Mouse (Mus musculus) heart, postnatal 14 days (tissue): ENCODE data around the gene Ctnnb1. TPM values are rescaled to one million over a fixed set of nuclear protein-coding genes. Genes with fewer than 3 reads are reported as not detected.
A peak's percentile ranks its signal among the peaks of the same experiment; 100 is the strongest.
"Not testable (repeated sequence)": the region's sequence is repeated elsewhere in the genome, so short reads cannot be mapped to it uniquely, and the experiment has no call there.

ENCODE experiments used
- DNase-seq, 2 experiments: peaks; one replicate each; pipeline ENCODE4 v3.0.0; 2021 to 2022
- intact Hi-C: fragments of 180-260 bp; cut with DNase I; formaldehyde crosslinking; loops from one replicate; pipeline ENCODE4 v1.15.1; 2025
- long read RNA-seq, 2 experiments: library from polyadenylated mRNA; stranded (forward); transcript quantifications; one replicate each; pipeline ENCODE4 v2.0.0; 2021
- total RNA-seq, 2 experiments: library from RNA; stranded (reverse); gene quantifications; 2 replicates each; pipeline ENCODE4 v1.2.3; 2021

Gene Ctnnb1
- total RNA-seq, result 100 to 1,000 TPM; 541 to 546 TPM
- long read RNA-seq, experiment 1, transcript Ctnnb1-215 (1 exons, 1,292 nt), result minor isoform, 12 of 98 reads
- long read RNA-seq, experiment 1, transcript Ctnnb1-201 (15 exons, 3,623 nt), result major isoform, 48 of 98 reads
- long read RNA-seq, experiment 1, partial matches to known transcripts, result 31 of 98 reads
- long read RNA-seq, experiment 1, other reads (novel, unspliced or antisense), result 7 of 98 reads
- long read RNA-seq, experiment 2, transcript Ctnnb1-201 (15 exons, 3,623 nt), result major isoform, 36 of 83 reads
- long read RNA-seq, experiment 2, transcript Ctnnb1-215 (1 exons, 1,292 nt), result minor isoform, 8 of 83 reads
- long read RNA-seq, experiment 2, partial matches to known transcripts, result 35 of 83 reads
- long read RNA-seq, experiment 2, other reads (novel, unspliced or antisense), result 4 of 83 reads

DNA sequence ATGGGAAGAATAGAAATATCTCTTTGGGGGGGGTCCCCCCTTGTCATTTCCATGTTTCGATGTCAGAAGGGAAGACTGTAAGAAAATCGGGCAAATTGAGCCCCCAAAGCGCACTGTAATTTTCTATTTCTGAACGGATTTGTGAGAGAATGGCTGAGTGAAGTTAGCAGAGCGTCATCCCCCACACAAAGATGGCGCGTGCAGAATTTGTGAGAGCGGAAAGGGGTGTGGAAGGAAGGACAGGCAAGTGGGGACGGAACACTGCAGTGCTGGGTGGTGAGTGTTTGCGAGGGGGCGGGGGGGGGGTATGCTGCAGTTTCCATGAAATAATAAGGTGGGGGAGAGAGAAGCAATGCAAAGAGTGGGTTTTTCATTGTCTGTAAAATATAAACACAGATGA is at the start of gene Ctnnb1:
Ctnnb1 (plus strand) TSS at position 136 of the 400 bp plus-strand sequence.
- intact Hi-C loops, result no loop called here
- no peak for DNase-seq

DNA sequence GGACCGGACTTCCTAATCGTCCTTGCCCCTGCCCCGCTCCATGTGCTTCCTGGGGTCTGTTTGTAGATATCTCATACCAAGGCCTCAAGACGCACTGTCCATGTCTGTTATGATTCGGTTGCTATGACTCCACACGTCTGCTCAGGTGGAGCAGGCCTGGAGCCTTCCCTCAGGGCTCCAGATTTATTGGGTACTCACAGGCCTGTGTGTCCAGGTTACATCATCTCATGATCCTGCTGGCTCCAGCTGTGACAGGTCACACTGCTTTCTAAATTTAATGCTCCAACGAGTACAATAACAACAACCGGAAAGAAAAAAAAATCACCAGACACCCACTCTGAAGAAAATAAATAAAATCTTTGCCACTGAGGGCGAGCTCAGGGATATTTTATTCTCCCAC is 48.7 kb upstream of the Ctnnb1 start:
- no peak for DNase-seq
- intact Hi-C loops, result no loop called here

DNA sequence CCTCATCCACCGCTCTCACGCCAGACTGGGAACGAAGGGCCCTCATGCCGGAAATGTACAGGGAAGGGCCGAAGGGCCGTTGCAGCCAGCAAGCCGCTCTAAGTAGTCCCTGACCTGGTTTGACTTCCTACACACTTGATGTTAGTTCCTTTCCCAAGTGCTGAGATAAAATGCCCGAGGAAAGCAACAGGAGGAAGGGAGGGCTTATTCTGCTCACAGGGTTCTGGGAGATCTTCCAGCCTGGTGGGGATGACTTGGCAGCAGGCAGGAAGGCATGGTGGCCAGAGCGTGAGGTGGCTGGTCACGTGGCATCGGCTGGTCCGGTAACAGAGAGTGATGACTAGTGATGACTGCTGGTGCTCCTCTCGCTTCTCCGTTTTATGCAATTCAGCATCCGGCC is 47.9 kb upstream of the Ctnnb1 start:
- peak; percentile 54 to 59 for DNase-seq
- intact Hi-C loops, result no loop called here

DNA sequence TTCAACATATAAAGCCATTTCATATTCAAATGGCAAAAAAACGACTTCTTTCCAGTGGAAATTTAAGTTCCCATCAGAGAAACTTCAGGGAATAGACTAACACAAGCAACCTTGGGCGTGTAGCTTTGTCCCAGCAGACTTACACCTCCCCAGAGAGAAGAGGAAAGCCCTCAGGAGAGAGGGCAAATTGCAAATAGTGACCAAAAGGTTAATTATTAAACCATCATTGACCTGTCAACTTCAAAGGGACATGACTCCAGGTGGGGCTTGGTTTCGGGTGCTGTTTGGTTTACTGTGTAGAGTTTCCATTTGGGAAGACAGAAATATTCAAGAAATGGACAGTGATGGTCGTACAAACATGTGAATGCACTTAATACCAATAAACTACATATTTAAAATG is 47.2 kb upstream of the Ctnnb1 start:
- intact Hi-C loops, result no loop called here
- DNase-seq, result no peak

DNA sequence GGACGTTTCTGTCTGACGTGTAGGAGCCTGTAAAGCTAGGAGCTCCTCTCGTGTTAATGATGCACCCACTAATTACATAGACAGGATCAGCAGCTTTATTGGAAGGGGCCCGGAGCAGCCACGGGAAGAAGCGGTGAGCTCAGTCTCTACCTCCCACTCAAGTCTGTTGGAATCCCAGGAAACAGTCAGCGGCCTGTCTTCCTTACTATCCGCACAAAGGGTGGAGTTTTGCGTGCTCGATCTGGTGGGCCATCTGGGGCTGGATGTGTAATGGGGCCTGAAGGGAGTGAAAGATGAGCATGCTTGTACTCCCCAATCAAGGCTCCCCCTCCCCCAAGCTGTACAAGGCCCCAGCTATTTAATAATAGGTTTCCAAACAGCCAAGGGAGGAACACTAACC is 44.3 kb upstream of the Ctnnb1 start:
- DNase-seq, result no peak
- intact Hi-C loops, result no loop called here

DNA sequence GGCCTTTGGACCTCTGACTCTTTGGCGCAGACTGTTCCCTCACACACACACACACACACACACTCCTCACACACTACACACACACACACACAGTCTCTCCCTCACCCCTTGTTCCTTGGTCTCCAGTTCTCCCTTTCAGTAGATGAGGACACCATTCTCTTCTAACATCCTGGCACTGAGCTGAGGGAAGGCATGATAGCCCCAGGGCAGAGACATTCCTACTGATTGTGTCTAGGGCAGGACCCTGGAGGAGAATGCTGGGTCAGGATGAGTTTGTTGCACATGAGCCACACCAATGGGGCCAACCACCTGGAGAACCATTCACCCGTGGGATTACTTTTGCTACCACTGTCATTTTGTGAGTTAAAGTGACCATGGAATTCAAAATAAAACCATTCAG is 41.4 kb upstream of the Ctnnb1 start:
- intact Hi-C loops, result no loop called here
- DNase-seq, result no peak

DNA sequence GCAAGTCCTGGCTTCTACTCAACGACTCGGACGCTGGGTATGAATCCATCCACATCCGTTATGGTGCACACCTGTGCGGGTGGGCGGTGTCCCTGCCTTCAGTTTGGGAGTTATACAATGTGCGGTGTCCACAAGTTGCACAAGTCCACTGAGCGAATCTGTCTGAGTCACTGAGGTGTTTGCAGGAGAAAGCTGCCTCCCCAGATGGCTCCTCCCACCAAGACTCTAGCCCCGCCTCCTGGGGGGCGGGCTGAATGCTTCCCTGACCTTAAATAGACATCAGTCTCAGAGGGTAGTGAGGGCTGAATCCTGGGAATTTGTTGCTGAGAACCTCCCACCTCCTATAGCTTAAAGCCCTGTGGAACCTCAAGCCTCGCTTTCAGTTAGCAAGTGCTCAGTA is 35.6 kb upstream of the Ctnnb1 start:
- DNase-seq, result no peak
- intact Hi-C loops, result no loop called here

DNA sequence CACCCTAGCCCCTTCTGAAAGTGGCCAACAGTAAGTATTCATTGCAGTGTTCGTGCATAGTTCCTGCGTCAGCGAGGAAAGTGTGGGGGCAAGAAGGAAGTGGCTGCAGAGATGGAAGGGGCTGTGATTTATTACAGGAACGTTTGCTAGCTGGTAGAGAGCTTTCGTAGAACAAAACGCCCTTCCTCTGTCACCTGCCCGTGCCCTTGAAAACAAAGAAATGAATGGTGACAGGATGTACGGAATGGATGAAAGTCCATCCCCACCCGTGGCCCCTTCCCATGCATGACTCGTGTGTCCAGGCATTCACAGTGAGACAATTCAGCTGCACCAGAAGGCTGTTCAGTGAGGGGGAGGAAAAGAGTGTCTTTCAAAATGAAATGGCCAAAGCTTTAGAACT is 35.0 kb upstream of the Ctnnb1 start:
- intact Hi-C loops, result no loop called here

DNA sequence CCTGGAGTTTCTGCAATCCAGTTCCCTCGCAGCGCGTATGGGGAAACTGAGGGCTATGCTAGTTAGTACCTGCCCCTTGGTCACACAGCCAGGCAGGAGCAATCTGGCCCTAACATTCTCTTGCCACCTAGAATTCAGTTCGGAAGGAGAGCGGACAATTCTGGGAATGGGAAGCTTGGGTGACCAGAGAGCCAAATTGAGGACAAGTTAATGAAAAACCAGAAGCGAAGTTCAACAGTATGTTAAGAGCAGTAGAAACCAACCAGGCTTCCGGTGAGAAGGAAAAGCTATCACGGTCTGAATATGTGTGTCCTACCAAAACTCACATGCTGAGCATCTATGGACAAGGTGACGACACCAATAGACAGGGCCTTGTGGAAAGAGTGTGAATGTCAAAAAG is 34.6 kb upstream of the Ctnnb1 start:
- DNase-seq, result no peak

More for the DNA sequence above, 35.0 kb upstream of the Ctnnb1 start:
- DNase-seq, result no peak

DNA sequence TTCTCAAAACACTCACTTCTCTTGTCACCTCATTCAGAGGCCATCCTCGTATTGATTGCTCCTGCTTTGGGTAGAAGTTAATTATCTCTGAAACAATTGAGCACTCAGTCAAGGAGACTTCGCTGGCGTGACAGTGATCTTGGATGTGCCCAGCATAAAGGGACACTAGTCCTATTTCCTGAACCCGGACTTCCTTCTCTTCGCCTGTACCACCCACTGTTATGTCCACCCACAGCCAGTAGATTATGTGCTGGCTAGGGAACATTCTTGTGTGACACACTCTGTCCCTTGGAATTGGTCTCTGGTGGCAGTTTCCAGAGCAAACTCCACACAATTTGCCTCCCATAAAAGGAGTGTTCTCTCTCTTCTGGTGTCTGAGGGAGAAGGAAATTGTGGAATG is 32.5 kb upstream of the Ctnnb1 start:
- intact Hi-C loops, result no loop called here
- no peak for DNase-seq

More for the DNA sequence above, 34.6 kb upstream of the Ctnnb1 start:
- intact Hi-C loops, result no loop called here

DNA sequence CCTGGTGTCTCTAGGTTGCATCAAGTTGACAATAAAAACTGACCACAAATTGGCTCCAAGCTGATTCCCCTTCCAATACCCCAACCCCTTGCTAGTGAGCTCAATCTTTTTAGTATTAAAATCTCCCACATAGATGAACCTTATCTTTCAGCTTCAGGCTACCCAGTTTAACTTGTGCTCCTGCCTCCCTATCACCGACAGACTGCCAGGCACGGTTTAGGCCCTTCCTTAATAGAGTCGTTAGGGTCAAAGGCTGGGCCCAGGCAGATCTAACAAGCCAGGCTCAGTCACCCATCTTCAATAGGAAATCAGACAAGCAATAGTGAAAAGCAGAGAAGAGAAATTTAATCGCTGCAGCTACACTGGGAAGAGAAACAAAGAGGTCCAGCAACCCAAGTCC is 31.7 kb upstream of the Ctnnb1 start:
- intact Hi-C loops, result no loop called here
- no peak for DNase-seq

DNA sequence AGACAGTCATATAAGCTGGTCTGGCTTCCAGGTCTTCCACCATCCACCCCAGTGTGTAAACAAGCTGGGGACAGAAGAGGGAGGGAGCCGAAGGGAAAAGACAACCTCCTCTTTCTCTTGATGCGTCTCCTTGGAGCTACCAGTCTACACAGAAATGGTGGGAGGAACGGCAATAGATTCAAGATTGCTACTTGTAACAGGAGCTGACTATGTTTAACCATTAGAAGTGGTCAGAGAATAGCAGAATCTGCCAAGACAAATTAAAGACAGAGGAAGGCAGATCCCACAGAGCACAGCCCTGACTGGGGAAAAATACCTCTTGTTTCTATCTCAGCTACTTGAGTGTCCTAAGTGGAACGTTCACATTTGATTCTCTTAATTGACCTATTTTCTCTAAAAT is 29.2 kb upstream of the Ctnnb1 start:
- intact Hi-C loops, result no loop called here
- DNase-seq, result no peak

DNA sequence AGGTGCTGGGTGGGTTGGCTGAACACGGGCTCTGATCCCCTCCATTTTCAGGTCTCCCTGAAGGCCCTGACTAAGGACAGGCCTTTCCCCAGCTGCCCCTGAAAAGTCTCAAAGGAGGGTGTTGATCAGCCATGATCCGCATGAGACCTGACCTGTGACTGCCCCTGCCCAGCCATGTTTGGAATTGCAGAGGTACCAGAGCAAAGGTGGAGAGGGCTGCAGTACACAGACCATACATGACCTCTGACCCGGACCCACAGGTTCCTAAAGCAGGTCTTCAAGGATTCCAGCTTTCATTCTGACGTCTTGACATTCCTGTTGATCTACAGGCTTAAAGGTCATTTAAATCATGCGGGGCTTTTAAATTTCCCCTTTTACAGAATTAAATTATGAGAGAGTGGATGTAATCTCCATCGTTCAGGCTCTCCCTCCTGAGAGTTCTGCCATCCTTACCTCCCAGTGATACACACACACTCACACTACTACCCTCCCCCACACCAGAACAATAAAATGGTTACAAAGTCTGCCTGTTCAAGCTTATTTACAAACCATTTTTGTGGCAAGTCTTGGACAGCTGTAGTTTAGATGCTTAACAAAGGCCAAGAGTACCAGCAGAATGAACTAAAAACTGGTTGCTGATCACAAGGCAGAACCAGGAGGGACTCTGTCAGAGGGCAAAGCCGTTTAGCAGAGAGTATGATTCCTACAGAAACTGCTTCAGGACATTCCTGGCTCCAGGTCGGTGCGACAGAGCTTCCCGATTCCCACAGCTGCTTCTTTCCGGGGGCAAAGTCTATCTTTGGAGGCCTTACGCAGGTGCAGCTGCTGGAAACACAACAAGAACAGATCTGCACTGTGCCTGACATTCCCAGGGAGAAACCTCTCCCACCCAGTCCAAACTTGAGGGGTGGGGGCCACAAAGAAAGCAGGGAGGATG is 28.4 kb upstream of the Ctnnb1 start:
- DNase-seq, result no peak
- intact Hi-C loops, result no loop called here

DNA sequence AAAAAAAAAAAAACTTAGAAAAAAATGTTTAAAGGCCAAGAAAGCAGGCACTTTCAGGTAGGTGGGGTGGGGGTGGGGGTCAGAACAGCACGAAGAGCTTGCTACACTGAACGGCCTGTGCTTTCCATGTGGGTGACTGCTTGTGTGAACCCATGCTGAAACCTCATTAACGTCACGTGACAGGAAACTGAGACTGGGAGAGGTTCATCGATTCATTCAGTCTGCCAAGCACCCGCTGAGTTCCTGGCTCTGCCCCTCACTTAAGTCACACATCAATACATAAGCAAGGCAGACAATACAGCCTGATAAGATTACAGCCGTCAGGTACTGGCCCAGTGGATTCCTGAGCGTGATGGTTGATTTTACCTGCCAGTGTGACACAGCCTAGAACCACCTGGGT is 26.5 kb upstream of the Ctnnb1 start:
- DNase-seq, result no peak

DNA sequence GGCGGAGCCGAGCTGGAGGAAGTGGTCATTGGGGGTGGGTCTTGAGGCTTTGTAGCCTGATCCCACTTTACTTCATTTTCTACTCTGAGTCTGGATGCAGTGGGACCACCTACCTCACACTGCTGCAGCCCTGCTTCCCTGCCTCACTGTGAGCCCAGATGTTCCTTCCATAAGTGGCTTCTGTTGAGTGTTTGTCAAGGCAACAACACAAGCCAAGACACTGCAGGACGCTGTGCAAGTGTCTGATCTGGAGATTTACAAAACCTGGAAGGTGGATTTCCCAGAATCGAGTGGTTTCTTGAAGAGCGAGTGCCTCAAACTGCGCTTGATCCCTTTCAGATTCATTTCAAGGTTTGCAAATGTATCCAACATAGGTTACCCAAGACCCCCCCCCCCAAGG is 20.6 kb upstream of the Ctnnb1 start:
- intact Hi-C loops, result no loop called here
- no peak for DNase-seq

More for the DNA sequence above, 26.5 kb upstream of the Ctnnb1 start:
- intact Hi-C loops, result no loop called here

DNA sequence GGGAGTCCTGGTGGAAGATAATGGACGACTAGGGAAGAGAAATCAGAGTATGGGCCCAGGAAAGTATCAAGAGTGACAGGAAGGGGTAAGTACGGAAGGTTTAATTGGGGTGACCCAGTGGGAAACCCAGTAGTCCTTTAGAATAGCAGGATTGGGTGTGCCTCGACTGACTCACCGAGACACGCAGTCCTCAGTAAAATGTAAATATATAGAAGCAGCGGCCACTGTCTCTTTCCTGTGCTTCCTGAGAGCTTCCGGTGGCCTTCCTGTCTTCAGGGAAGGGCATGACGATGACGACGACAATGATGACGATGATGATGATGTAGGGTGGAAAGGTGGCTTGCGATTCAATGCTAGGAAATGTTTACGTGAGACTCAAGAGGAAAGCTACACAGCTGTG is 15.9 kb upstream of the Ctnnb1 start:
- intact Hi-C loops, result loop anchor here (5.0 kb wide), 1 partner anchor 136 kb away; no protein-coding TSS in a partner anchor
- no peak for DNase-seq

DNA sequence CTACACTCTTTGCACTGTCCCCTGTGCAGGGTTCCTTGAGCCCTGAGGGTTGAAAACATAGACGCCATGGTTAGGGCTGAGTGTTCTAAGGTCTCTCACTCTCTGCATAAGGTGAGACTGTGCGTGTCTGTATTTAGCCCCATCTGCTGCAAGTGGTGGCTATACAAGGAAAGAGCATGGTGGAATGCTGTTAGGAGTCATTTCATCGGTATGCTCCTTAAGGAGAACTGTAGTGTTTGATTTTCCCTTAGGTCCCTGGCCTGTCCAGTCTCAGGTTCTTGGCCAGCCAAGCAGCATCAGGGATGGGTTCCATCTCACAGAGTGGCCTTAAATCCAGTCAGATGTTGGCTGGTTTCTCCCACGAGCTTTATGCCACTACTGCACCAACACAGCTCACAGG is 14.6 kb upstream of the Ctnnb1 start:
- no peak for DNase-seq
- intact Hi-C loops, result loop anchor here (5.0 kb wide), 1 partner anchor 137 kb away; no protein-coding TSS in a partner anchor

DNA sequence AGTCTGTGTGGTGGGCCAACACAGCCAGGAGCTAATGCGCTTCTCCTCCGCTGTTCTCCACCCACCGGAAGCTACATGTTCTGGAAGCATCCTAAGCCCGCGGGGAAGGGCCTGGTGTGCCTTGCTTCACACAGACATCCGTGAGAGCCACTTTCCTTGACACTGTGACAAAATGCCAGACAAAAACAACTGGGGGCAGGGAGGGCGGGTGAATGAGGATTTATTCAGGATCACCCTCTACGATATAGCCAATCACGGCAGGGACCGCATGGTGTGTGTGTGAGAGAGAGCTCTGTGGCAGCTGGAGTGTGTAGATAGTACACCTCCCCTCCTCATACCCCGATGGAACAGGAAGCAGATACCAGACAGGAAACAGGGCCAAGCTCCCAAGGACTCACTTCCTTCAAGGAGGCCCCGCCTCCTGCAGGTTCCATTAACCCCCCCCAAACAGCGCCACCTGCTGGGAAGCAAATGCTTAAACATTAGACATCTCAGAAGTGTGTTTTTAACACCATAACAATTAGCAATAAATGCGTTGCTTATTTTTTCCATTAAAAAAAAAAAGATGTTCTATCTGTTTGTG is 14.0 kb upstream of the Ctnnb1 start:
- intact Hi-C loops, result loop anchor here (5.0 kb wide), 2 partner anchors 138 to 313 kb away; no protein-coding TSS in a partner anchor
- peak; percentile 56 to 60 for DNase-seq

DNA sequence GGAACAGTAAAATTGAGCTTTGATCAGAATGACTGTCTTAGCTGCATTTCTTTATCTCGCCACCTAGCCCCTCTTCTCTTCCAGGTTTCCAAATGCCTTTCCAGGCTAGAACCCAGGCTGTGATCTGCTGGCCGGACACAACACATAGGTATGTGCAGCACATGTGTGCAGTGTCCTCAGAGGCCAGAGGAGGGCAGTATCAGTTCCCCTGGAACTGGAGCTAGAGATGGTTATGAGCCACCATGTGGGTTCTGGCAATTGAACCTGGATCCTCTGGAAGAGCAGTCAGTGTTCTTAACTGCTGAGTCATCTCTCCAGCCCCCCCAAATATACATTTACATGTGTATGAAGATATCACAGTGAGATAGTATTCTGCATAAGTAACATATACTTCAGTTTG is 11.4 kb upstream of the Ctnnb1 start:
- intact Hi-C loops, result loop anchor here (5.0 kb wide), 1 partner anchor 315 kb away; no protein-coding TSS in a partner anchor
- not testable (repeated sequence) for DNase-seq

DNA sequence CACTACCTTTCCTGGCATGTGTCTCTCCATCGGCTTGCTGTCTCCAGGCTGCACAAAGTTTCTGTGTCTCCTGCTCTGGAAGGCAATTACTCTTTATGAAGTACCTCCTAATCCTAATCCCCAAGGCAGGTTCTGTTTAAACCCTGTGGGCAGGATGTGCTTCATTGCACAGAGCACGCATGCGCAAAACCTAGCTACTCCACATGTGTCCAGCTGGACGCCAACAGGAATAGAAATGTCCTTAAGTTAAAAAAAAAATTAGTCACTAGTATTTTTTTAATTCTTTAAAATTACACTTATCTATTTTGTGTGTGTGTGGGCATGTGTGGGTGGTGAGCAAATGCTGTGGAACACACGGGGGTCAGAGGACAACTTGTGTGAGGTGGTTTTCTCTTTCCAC is 10.8 kb upstream of the Ctnnb1 start:
- no peak for DNase-seq
- intact Hi-C loops, result loop anchor here (5.0 kb wide), 1 partner anchor 316 kb away; no protein-coding TSS in a partner anchor

DNA sequence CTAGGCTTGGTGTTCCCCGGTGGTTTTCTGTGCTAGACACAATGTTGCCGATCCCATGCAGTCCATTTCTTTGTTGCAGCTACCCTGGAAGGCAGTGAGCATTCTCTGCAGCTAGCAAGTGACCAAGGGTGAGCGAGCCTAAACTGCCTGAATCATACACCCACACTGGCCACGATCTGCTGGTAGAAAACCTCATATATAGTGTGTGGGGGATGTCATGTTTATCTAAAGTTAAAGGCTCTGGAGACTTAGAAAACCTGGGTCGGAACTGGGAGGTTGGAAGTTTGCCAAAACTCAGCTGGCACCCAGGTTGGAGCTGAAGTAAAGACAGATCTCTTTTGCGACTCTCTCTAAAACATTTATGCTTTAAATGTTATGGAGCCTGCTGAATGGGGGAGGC is 10.4 kb upstream of the Ctnnb1 start:
- no peak for DNase-seq
- intact Hi-C loops, result loop anchor here (5.0 kb wide), 1 partner anchor 316 kb away; no protein-coding TSS in a partner anchor
